Mouse (Mus musculus) monocyte, adult 5-6 weeks (primary cell): ENCODE measurements around the gene Tardbp. TPM values are rescaled to one million over a fixed set of nuclear protein-coding genes. Genes with fewer than 3 reads are reported as not detected.

Source experiments
- ATAC-seq: fragments of 153-309, 156-312 bp; replicated peaks from 2 replicates; pipeline ENCODE4 v1.8.0; 2017; ENCODE audit warnings: mild to moderate bottlenecking; ENCODE audit not compliant: low TSS enrichment, insufficient number of reproducible peaks, severe bottlenecking, poor library complexity, low FRiP score
- total RNA-seq: library from RNA; stranded (forward); fragments of 200-1000, 200-491, 200-594 nt; gene quantifications from 3 replicates; pipeline ENCODE4 v1.2.3, GENCODE M21; 2017

The Tardbp gene
- total RNA-seq, 1 experiment from 2014 or later = 398 TPM

DNA sequence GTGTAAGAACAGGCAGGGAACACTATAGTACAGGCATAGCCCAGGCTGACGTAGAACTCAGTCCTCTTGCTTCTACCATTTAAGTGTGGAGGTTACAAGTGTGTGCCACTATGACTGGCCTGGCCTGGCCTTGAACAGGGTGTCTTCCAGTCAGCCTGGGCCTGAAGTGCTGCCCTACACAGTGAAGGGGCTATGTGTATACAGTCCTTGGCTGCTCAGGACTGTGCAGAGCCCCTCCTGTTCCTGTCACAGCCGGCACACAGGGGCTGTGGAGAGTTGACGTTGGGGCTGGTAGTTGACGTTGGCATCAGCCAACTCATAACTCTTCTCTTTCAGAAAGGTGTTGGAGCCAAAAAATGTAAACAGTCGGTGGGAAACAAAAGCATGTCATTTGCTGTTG is 45.4 kb downstream of the Tardbp start:
- no peak for ATAC-seq

DNA sequence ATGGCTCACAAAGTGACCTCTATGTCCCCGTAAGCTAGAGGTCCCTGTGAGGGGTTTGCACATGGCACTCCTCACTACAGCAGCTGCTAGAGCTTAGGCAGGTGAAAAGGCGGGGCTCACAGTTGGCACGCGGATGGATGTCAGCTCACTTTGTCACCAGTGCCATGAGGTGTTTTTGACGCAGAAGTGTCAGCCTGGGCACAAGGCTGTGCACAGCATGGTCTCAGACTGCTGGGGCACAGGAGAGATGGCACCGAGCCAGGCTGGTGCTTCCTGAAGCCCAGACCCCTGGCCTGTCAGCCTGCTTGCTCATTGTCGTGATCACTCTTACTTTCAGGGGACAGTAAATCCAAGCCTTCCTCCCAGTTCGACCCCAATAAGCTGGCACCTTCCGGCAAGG is 46.1 kb downstream of the Tardbp start:
- ATAC-seq = no peak

DNA sequence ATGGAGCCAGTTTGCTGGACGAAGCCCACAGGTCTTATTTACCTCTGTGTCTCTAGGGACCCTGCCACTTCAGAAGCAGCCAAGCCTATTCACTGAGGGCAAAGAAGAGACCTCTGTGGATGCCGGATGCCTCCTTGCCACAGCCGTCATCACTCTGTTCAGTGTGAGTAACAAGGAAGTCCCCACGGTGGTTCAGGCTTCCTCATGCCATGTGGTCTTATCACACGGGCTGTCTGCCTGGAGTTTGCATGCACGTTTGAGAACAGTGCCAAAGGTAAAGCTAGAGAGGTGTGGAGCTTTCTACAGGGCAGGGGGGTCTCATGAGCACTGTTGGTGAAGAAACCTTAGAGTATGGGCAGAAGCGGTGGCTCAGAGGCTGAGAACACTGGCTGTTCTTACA is 53.6 kb downstream of the Tardbp start:
- ATAC-seq = no peak

DNA sequence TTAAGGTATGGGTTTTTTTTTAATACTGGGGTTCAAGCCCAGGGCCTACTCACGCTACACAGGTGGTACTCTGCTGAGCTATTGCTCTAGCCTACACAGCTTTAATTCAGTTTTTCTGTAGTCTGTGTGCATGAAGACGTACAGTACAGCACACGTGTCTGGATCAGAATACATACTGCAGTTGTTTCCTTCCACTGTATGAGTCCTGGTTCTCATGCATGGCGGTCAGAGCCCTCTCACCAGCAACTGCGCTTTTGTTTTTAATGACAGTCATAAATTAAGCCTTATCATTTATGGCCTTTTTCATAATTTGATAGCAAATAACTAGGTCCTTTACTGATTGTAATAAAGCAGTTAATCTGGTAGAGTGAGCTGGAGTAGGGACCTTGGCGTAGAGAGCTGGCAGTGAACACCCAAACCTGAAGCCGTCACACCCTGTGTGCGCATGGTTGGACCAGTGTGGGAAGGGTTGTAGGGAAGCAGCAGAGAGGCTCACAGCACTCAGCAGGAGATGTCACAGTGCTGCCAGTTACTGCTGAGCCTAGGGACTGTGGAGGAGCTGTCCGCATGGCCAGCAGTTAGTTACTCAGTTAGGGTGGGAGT is 56.0 kb downstream of the Tardbp start:
- ATAC-seq = no peak

DNA sequence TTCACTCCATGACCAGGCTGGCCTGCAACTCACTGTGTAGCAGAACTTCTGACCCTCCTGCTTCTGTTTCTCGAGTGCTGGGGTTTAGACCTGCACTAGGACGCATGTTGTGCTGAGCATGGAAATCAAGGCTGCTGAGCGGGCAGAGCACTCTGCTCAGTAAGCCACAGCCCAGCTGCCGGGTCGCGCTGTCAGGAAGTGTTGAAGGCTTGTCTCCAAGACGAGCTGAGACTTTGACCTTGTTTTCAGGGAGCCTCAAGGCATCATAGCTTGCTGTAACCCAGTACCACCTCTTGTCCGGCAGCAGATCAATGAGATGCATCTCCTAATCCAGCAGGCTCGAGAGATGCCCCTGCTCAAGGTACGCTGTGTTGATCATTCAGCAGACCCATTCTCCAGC is 56.7 kb downstream of the Tardbp start:
- no peak for ATAC-seq

DNA sequence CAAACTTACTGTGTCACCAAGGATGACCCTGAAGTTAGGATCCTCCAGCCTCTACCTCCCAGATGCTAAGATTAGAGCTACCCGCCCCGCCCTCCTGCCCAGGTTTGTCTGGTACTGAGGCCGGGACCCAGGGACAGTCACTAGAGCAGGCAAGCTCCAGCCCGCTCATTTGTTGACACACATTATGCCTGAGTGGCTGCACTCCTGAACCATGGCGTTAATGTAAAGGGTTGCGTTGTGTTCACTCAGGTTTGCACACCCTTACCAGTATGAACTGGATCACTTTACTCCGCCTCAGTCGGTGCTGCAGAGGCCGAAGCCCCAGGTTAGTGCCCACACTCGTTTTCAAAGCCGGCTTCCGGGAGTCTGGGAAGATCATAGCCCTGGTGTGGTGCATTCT is 63.2 kb downstream of the Tardbp start:
- ATAC-seq = no peak

DNA sequence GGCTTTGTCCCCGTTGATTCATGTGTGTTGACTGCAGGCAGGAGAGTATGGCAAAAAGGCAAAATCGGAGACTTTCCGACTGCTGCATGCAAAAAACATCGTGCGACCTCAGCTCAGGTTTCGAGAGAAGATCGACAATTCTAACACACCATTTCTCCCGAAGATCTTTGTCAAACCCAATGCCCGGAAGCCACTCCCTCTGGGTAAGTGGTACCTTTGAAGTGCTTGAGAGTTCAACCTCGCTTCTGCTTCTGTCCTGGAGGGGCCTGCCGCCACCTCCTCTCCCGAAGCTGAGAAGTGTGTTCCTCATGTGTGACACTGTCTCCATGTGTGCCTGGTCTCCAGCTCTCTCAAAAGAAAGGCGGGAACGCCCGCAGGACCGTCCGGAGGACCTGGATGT is 64.1 kb downstream of the Tardbp start:
- no peak for ATAC-seq

Other genes with a start within 250 kb of the Tardbp start
- 2.0 to 5.5 TPM (median 2.8 TPM) in 3 replicates for gene Ubiad1, start 182.2 kb downstream of the Tardbp start, total RNA-seq
- gene Mtor, start 178.4 kb downstream of the Tardbp start, total RNA-seq = 14.9 to 23.1 TPM (median 19.1 TPM) in 3 replicates
- not detected in 3 replicates for gene Angptl7, start 126.6 kb downstream of the Tardbp start, total RNA-seq
- gene Exosc10, start 68.6 kb downstream of the Tardbp start, total RNA-seq = 32.2 to 60.4 TPM (median 37.1 TPM) in 3 replicates
- gene Srm, start 35.5 kb downstream of the Tardbp start, total RNA-seq = 2.8 to 5.2 TPM (median 3.5 TPM) in 3 replicates
- gene Masp2, start 24.5 kb downstream of the Tardbp start, total RNA-seq = 0.32 to 0.57 TPM (median 0.49 TPM) in 3 replicates
- gene Gm572, start 16.3 kb upstream of the Tardbp start, total RNA-seq = not detected in 3 replicates
- gene Casz1, start 177.4 kb upstream of the Tardbp start, total RNA-seq = 3.6 to 9.8 TPM (median 7.5 TPM) in 3 replicates